Mouse (Mus musculus) adipocyte (in vitro differentiated cells): ENCODE data around the gene St3gal5.
"Not testable (repeated sequence)": the region's sequence is repeated elsewhere in the genome, so short reads cannot be mapped to it uniquely, and the experiment has no call there.

Experiments used
- DNase-seq: peaks from one replicate; pipeline ENCODE4 v3.0.0-alpha.2; 2016; ENCODE audit warnings: low spot score

The St3gal5 gene

DNA sequence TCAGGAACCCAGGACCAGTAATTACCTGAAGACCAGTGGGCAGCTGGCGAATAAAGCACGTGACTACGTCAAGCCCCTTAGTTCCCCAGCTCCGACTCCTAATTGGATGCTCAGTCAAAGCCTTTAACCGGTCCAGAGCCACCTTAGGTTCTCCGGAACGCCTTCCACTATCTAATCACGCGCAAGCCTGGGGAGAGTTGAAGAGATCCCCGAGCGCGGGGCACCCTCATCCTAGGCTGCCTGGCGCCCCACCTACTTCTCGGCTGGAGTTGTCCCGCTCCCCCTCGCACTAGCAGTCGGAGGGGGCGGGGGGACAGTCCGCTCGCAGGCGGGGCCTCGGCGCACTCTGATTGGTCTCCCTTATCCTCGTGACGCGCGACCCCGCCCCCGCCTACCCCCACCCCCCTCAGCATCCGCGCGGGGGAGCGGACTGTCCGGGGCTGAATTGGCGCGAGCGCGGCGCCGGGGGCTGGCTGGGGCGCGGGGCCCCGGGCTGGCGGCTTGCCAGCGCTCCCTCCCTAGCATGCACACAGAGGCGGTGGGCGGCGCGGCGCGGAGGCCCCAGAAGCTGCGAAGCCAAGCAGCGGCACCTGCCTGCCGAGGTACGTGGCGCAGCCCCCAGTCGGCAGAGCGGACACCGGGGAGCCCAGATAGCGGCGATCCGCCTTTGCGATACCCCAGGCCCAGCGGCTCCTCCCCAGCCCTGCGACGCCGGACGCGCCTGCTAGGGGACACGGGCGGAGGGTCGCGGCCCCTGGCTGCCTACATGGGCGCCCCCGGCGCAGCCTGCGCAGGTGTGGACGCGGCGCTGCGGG lies at the start of gene St3gal5:
Gene St3gal5 (plus strand): TSS at position 412 of the 815 bp plus-strand sequence.
- DNase-seq = peak; percentile 68

DNA sequence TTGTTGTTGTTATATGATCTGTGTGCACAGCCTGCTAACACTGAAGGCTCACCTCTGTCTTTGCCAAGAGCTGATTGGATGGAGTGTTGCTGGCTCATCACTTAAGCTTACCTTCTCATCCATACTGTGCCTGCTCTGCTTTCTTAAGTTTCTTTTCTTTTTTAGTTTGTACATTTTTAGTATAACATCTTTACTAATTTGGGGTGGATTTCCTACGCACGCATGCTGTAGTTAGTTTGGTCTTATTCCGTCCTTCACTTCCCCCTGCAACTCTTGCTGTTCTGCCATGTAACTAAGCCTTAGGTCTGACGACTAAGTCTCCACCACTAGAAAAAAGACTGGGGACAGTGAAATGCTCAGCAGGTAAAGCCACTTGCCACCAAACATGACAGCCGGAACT lies 48.7 kb upstream of the St3gal5 start:
- no peak for DNase-seq

DNA sequence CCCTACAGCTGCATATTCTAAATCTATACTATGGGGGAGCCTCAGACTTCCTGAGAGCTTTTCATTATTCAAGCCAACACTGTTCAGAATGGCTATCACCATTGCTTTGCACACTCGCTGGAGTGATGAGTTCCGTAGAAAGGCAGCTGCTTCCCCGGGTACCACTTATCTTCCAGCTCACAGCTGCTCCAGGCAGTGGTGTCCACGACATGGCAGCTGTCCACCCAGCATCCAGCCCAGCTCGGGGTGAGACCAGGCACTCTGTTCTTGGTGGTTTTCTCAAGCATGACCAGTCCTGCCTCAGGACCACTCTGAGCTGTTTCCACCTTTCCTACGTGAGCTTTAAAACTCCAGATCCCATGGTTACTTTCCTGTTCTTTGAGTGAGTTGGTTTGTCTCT lies 47.5 kb upstream of the St3gal5 start:
- DNase-seq = no peak

DNA sequence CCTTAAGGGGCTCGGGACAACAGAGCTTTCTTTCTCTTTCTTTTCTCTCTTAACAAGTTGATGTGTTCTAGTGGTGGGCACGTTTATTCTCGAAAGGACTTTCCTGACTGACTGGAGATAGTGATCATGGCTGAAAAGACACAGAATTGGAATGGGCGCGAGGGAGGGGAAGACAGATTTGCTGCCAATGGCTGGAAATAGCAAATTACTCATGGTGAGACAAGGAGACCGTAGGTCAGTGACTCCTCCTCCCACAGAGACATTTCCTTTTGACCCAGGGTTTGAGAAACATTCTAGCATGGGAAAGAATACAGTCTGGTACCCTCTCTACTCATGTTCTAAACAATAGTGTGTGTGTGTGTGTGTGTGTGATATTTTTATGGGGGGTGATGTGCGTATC lies 46.6 kb upstream of the St3gal5 start:
- peak; percentile 52 for DNase-seq

DNA sequence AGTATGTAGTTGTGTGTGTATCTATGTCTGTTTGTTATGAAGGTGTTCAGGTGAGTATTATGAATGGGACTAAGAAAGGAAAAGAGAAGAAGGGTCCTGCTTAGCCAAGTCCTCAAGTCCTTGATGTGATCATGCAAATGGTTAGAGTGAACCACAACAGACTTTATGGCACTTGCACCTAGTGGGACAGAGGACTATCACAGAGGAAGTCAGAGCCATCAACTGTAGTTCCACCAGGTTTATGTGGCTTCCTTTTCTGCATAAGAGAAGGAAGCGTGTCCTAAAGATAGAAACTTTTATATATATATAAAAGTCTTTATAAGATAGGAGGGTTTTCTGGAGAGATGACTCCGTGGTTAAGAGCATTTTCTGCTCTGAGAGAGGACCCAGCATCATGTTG lies 46.1 kb upstream of the St3gal5 start:
- no peak for DNase-seq

DNA sequence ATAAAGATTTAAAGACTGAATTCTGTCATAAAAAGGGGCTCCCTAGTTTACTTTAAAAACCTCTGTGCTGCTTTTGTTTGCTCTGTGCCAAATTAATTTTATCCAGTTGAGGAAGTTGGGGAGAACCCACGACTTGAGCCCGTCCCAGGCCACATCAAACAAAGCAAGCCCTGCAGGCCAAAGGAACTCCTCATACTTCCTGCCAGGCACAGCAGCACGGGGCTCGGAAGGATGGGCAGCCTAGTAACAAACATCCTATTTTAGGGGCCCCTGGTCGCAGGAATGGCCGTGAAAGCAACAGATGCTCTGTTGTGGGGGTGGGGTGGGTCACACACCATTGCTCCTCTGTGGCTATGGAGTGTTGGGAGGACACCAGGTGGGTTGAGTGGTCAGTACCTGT lies 45.6 kb upstream of the St3gal5 start:
- DNase-seq = no peak

DNA sequence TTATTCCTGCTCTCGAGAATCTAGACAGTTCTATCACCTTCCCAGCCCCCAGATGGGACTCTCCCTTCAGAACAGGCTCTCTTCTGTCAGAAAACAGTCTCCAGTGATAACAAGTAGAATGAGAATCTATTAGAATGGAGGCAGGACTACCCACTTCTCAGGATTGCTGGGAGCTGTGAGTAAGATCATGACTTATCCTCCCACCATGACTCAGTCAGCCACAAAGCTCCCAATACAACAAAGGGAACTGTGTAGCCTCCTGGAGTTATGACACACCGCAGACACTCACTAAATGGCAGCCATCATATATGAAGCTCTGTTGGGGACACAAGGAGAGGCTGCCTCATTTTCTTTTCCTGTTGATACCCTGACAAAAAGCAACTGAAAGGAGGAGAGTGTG lies 40.8 kb upstream of the St3gal5 start:
- no peak for DNase-seq

DNA sequence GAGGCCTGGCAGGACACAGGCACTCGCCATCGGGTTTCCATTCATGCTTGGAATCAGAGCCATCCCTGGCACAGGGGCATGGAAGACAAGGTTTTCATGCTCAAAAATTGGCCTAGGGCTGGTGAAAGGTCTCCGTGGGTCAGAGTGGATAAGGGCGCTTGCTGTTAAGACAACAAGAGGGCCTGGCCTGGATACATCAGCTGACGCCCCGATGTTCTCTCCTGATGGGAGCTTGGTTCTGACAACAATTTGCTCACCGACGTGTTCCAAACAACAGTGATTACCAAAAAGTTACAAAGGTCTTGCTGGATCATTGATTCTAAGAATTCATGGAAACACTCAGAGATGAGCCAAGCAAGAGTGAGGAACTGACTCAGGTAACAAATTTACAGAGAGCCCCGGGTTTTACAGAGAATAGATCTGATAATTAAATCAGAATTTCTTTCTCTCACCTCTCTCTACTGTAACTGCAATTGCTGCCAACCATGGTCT lies 38.9 kb upstream of the St3gal5 start:
- no peak for DNase-seq

DNA sequence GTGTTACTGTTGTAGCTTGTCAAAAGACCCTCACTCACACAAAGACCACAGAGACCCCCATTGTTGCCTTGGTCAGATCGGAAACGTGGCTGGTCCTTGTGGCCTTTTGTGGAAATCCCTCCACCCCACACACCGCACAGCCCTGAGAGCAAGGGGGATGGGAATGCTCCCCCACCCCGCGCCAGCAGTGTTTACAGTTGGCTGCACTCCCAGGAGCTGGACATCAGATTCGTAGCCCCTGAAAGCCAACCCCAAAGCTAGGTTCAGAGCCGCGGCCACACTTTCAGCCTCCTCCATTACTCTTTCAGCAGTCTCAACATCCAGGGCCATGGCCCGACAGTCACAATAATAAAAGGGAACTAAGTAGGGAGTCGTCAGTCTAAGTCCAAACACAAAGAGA lies 36.7 kb upstream of the St3gal5 start:
- not testable (repeated sequence) for DNase-seq

DNA sequence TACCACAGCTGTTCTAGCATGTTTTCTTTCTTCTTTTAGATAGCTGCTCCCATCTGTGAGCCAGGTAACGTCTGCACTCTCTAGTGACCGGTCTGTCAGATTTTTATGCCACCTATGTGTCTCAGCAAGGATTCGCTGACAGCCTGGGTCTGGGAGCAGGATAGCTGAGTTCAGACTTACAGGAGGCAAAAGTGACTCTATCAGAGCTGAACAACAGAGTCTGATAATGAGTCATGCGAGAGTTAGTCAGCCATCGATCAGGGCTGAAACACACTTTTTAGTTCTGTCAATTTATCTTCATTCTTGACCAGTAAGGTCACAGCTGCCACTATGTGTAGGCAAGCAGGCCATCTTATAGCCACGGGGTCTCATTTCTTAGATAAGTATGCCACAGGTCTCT lies 33.7 kb upstream of the St3gal5 start:
- no peak for DNase-seq

DNA sequence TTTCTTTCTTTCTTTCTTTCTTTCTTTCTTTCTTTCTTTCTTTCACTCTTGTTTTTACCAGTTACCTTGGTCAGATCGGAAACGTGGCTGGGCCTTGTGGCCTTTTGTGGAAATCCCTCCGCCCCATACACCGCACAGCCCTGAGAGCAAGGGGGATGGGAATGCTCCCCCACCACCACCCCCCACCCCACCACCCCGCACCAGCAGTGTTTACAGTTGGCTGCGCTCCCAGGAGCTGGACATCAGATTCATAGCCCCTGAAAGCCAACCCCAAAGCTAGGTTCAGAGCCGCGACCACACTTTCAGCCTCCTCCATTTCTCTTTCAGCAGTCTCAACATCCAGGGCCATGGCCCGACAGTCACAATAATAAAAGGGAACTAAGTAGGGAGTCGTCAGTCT lies 31.4 kb upstream of the St3gal5 start:
- DNase-seq = no peak

DNA sequence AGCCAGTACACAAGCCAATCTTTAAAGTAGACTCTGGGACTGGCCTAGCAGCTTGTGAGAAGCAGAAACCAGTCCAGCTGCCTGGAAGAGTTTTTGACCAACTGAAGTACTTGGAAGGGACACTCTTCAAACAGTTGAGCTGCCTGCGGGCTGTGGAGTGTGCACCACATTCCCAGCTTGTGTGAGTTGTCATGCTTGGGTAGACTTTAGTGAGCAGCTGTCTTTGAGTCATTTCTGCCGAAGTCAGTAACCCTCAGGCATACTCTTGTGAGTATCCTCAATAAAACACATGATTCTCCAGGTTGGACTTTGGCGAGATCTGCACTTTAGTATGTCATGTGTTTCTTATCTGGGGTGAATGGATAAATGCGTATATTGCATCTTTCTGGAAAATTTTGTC lies 29.0 kb upstream of the St3gal5 start:
- DNase-seq = no peak

DNA sequence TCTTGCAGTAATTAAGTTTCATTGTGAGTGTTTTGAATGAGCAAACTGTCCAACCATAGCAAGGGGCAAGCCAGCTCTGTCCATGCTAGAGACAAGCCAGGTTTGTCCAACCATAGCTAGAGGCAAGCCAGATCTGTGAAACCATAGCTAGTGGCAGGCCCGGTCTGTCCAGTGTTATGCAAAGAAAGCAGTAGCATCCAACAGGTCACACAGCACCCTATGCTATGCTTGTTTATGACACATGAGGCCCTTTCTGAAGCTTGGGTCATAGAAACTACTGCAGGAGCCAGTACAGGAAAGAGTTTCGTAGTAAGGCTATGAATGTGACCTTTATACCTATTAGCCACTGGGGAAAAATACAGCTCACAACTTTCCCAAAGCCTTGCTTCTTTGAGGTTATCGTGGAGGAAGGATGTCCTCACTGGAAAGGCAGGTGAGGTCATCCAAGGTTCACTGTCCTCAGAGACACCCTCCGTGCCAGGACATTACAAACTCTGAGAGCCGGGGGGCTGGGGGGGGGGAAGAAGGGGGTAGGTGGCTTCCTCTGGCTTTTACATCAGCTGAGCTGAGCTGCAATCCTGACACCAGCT lies 26.0 kb upstream of the St3gal5 start:
- no peak for DNase-seq

DNA sequence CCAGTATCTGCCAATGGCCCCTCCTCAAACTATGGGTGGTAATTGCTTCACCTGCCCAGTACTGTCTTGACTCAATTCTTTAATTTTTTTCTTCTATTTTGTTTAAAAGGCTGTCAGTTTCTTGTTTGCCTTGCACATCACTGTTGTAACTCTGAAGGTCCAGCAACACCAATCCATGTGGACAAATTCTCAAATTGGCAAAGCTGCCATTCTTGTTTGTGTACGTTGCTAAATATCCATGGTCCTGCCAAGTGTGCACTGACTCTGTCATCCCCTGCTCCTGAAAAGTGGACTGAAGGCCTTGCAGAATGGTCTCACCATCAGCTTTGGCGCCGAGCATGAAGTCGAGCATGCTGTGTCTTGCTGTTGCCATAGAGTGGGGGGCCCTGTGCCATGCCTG lies 23.6 kb upstream of the St3gal5 start:
- no peak for DNase-seq

DNA sequence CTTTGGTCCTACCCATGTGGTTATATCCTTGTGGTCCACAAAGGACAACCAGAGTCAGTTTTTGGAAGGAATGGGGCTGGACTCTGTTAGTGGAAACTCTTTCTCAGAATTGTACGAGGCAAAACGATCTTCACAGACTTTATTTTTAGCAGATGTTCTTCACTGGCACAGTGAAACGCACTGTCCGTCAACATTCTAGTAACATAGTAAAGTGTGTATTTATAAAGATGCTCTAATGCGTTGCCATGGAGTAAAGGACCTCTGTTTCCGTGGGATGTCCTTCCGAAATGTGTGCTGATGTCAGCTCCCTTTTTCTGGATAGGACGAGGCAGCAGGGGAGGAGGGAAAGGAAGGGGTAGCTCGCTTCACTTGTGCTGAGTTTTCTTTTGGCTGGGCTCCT lies 20.9 kb upstream of the St3gal5 start:
- DNase-seq = no peak

DNA sequence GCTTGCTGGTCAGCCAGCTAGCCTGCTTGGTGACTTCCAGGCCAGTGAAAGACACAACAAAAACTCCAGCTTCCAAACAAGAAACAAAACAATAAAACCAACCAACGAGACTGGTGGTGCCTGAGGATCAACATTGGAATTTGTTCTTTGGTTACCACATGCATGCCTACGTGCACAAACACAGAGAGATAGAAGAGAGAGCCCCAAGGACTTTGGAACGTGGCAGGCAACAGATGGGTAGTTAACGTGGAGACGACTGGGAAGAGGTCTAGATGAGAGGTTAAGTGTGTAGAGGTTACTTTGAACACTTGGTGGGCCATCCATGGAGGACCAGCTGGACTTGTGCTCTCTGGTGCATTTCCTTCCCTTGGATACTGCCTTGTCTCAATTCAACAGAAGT lies 19.2 kb upstream of the St3gal5 start:
- DNase-seq = no peak

DNA sequence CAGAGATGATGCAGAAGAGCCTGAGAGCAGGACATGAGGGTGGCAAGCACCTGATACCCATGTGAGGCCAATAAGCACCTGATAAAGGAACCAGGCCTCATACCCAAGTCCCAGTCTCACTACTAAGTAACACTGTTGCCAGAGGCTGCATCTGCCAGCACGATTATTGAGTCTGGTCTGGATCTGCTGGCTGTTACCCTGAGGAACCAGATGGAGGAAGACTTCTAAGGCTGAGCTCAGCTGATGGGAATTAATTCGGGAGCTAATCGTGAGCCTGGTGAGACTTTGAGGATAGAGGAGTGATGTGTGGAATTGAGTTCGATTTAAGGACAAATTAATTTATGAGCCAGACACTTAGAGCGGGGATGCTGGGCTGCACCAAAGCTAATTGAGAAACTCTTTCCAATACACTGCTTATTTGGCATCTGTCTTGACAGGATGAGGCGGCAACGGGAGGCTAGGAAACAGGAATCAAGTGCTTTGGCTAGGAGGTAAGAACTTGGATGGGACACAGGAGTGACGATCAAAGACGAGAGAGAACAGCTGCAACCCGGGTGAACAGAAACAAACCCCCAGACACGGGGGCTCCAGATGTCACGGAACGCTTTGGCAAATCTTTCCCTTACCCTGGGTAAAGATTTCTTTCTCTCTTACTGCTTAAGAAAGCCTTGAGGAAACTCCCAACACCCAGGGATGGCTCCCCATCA lies 15.9 kb upstream of the St3gal5 start:
- DNase-seq = no peak

DNA sequence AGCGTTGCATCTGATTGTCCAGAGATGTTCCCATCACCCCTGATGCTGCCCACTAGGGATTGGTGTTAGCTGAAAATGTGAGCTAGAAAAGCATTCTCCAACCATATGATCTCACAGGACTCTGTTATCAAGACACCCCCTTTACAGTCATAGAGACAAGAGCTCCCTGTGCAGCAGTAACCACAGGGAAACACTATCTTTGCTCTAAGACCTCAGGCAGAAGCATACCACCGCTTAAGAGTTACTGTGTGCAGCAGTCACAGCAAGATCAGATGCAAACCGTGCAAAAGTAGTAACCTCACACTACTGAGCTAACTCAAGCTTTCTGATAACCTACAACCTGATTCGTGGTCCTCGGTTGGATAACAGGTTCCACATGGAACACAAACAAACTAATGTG lies 10.0 kb upstream of the St3gal5 start:
- DNase-seq = no peak

DNA sequence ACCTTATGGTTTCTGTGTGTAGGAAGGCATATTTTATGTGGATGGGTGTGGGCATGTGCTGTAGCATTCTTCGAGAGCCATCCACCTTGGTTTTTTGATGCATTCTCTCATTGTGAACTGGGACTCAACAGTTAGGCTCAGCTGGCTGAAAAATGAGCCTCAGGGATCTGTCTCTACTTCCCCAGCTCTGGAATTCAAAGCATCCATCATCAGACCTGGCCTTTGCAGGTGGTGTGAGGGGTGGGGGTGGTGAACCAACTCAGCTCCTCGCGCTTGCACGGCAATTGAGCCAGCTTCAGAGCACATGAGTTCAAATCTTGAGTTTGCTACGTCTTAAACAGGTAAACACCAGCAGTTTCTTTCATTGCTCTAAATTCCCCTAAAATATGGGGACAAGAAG lies 7.5 kb upstream of the St3gal5 start:
- no peak for DNase-seq

DNA sequence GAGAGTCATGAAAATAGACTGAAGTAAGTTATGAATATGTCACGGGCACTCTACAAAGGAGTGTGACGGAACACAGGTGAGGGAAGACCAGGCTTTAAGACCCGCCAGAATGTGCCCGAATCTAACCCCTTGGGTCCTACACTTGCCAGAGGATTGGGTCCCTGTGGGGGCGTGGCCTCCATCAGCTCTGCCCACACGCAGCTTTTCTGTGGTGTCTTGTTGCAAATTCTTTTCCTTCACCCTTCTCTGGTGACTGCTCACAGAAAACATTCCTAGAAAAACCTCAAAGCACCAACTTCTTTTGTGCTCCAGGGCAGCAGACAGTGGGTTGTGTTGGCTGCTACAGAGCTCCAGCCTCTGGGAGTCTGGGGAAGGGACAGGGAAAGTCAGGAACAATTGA lies 6.4 kb upstream of the St3gal5 start:
- no peak for DNase-seq

DNA sequence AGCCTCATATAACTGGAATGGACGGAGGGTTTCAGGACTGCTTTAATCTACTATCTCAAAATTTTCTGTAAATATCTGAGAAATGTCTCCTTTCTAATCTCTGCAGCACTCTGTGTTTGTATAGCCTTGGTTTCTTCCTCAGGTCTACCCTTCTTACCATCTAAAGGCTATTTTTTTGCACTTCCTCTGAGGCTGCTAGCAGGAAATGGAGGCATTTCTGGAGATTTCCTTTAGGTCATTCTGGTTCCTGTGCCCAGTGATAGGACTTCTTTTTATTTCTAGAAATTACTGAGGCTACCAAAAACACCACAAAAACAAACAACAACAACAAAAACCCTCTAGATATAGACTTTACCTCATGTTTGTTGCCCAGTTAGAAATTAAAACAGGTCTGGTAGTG lies 4.3 kb upstream of the St3gal5 start:
- DNase-seq = no peak

DNA sequence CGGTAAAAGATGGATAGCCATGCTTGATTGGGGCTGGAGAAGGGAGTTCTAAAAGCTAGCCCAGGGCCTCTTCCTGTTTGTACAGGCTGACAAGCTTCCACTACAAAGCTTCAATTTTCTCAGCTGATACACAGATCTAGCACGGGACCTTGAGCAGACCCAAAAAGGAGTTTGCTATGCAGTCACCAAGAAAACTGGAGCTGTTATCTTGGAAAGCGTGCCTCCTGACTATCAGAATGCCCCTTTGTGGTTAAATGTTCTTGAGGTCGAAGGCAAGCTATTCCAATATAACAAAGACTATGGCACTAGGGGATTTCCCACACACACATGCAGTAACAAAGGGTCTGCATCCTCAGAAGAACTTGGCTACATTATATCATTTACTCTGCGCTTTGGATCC lies 1.2 kb upstream of the St3gal5 start:
- DNase-seq = no peak

DNA sequence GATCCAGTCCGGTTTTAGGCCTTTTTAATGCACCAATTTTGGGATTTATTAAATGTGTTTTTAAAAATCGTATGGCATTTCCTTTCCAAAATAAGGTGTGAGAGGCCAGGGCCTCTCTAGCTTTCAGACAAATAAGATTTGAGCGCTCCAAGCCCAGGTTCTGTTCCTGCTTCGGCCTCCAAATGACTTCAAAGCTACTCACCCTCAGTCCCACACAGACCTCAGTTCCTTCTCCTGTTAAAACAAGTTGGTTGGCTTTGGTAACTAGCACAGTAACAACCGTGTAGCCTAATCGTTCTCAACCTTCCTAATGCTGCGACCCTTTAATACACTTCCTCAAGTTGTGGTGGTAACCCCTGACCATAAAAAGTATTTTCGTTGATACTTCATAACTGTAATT lies 723 bp upstream of the St3gal5 start:
- no peak for DNase-seq
